Mouse (Mus musculus): ENCODE results near the gene Pigk.
A peak's percentile ranks its signal among the peaks of the same experiment; 100 is the strongest.

Gene Pigk

GRCm38 (mm10) chr3:152709936-152710335 is 4.0 kb upstream of the Pigk start:
- TF ChIP-seq POU5F1 (IDR thresholded peaks at IDR 0.05; ENCODE audit: borderline replicate concordance, low read length) = no peak
- no peak for TF ChIP-seq CTCF (conservative IDR thresholded peaks at IDR 0.05; ENCODE audit: low read length)
- no peak for TF ChIP-seq NANOG (IDR thresholded peaks at IDR 0.05; ENCODE audit: borderline replicate concordance, low read length)
- Histone ChIP-seq H3K9me3 (ENCODE audit: low read length) (no peaks in the 10 kb centered on the region), H3K36me3 (ENCODE audit: insufficient read depth, low read length) (no peaks in the 10 kb centered on the region), H3K4me3 (replicated peaks; ENCODE audit: low read length) (no peak overlapping the region), H3K27me3 (ENCODE audit: insufficient read depth, low read length) (no peaks in the 10 kb centered on the region), H3K4me1 (replicated peaks; ENCODE audit: low read depth, low read length) (peaks cover 5% of the 10 kb centered on the region)

GRCm38 (mm10) chr3:152712957-152713356 is 943 bp upstream of the Pigk start:
- H3K4me1 ChIP-seq (replicated peaks; ENCODE audit: low read depth, low read length) = peaks cover 11% of the 10 kb centered on the region
- no peaks in the 10 kb centered on the region for H3K27me3 ChIP-seq (ENCODE audit: insufficient read depth, low read length)

GRCm38 (mm10) chr3:152721301-152721700 is 7.4 kb downstream of the Pigk start:
- Histone ChIP-seq H3K27me3 (ENCODE audit: insufficient read depth, low read length) (no peaks in the 10 kb centered on the region), H3K9me3 (ENCODE audit: low read length) (no peaks in the 10 kb centered on the region), H3K36me3 (ENCODE audit: insufficient read depth, low read length) (peaks cover 20% of the 10 kb centered on the region), H3K4me3 (replicated peaks; ENCODE audit: low read length) (no peak overlapping the region), H3K4me1 (replicated peaks; ENCODE audit: low read depth, low read length) (peaks cover 4% of the 10 kb centered on the region)
- no peak for TF ChIP-seq NANOG (IDR thresholded peaks at IDR 0.05; ENCODE audit: borderline replicate concordance, low read length)
- peak; percentile 74 for TF ChIP-seq CTCF (conservative IDR thresholded peaks at IDR 0.05; ENCODE audit: low read length)
- no peak for TF ChIP-seq POU5F1 (IDR thresholded peaks at IDR 0.05; ENCODE audit: borderline replicate concordance, low read length)

More at GRCm38 (mm10) chr3:152712957-152713356, 943 bp upstream of the Pigk start:
- Histone ChIP-seq H3K4me3 (replicated peaks; ENCODE audit: low read length) (no peak overlapping the region), H3K9me3 (ENCODE audit: low read length) (no peaks in the 10 kb centered on the region), H3K36me3 (ENCODE audit: insufficient read depth, low read length) (no peaks in the 10 kb centered on the region)
- TF ChIP-seq POU5F1 (IDR thresholded peaks at IDR 0.05; ENCODE audit: borderline replicate concordance, low read length) (no peak), NANOG (IDR thresholded peaks at IDR 0.05; ENCODE audit: borderline replicate concordance, low read length) (no peak), CTCF (conservative IDR thresholded peaks at IDR 0.05; ENCODE audit: low read length) (no peak)

GRCm38 (mm10) chr3:152722836-152723235 is 8.9 kb downstream of the Pigk start:
- TF ChIP-seq CTCF (conservative IDR thresholded peaks at IDR 0.05; ENCODE audit: low read length) (0 out of 2 replicates have a peak, but pooled peaks have one; percentile 3), NANOG (IDR thresholded peaks at IDR 0.05; ENCODE audit: borderline replicate concordance, low read length) (no peak)
- no peaks in the 10 kb centered on the region for H3K27me3 ChIP-seq (ENCODE audit: insufficient read depth, low read length)
- H3K4me3 ChIP-seq (replicated peaks; ENCODE audit: low read length) = no peak overlapping the region
- H3K36me3 ChIP-seq (ENCODE audit: insufficient read depth, low read length) = peaks cover 20% of the 10 kb centered on the region
- H3K9me3 ChIP-seq (ENCODE audit: low read length) = no peaks in the 10 kb centered on the region
- H3K4me1 ChIP-seq (replicated peaks; ENCODE audit: low read depth, low read length) = peaks cover 4% of the 10 kb centered on the region

GRCm38 (mm10) chr3:152724446-152724845 is 10.5 kb downstream of the Pigk start:
- Histone ChIP-seq H3K4me3 (replicated peaks; ENCODE audit: low read length) (no peak overlapping the region), H3K36me3 (ENCODE audit: insufficient read depth, low read length) (peaks cover 19% of the 10 kb centered on the region), H3K4me1 (replicated peaks; ENCODE audit: low read depth, low read length) (peaks cover 4% of the 10 kb centered on the region), H3K9me3 (ENCODE audit: low read length) (no peaks in the 10 kb centered on the region), H3K27me3 (ENCODE audit: insufficient read depth, low read length) (no peaks in the 10 kb centered on the region)
- TF ChIP-seq CTCF (conservative IDR thresholded peaks at IDR 0.05; ENCODE audit: low read length) = no peak
- no peak for TF ChIP-seq POU5F1 (IDR thresholded peaks at IDR 0.05; ENCODE audit: borderline replicate concordance, low read length)
- TF ChIP-seq NANOG (IDR thresholded peaks at IDR 0.05; ENCODE audit: borderline replicate concordance, low read length) = no peak

GRCm38 (mm10) chr3:152728238-152728637 is 14.3 kb downstream of the Pigk start:
- Histone ChIP-seq H3K4me1 (replicated peaks; ENCODE audit: low read depth, low read length) (peaks cover 4% of the 10 kb centered on the region; the same call in 1 of the 2 replicates), H3K27me3 (ENCODE audit: insufficient read depth, low read length) (0 out of 2 replicates have a peak, but pooled peaks cover 2% of the 10 kb centered on the region)
- TF ChIP-seq POU5F1 (IDR thresholded peaks at IDR 0.05; ENCODE audit: borderline replicate concordance, low read length) = no peak
- no peak for TF ChIP-seq NANOG (IDR thresholded peaks at IDR 0.05; ENCODE audit: borderline replicate concordance, low read length)
- no peak for TF ChIP-seq CTCF (conservative IDR thresholded peaks at IDR 0.05; ENCODE audit: low read length)

GRCm38 (mm10) chr3:152733011-152733410 is 19.1 kb downstream of the Pigk start:
- no peaks in the 10 kb centered on the region for H3K9me3 ChIP-seq (ENCODE audit: low read length)
- H3K27me3 ChIP-seq (ENCODE audit: insufficient read depth, low read length) = 0 out of 2 replicates have a peak, but pooled peaks cover 3% of the 10 kb centered on the region

More at GRCm38 (mm10) chr3:152728238-152728637, 14.3 kb downstream of the Pigk start:
- no peak overlapping the region for H3K4me3 ChIP-seq (replicated peaks; ENCODE audit: low read length)
- H3K9me3 ChIP-seq (ENCODE audit: low read length) = no peaks in the 10 kb centered on the region
- H3K36me3 ChIP-seq (ENCODE audit: insufficient read depth, low read length) = peaks cover 14% of the 10 kb centered on the region

GRCm38 (mm10) chr3:152733513-152733912 is 19.6 kb downstream of the Pigk start:
- Histone ChIP-seq H3K9me3 (ENCODE audit: low read length) (no peaks in the 10 kb centered on the region), H3K36me3 (ENCODE audit: insufficient read depth, low read length) (peaks cover 7% of the 10 kb centered on the region; the same call in 1 of the 2 replicates), H3K4me3 (replicated peaks; ENCODE audit: low read length) (no peak overlapping the region), H3K27me3 (ENCODE audit: insufficient read depth, low read length) (0 out of 2 replicates have a peak, but pooled peaks cover 7% of the 10 kb centered on the region), H3K4me1 (replicated peaks; ENCODE audit: low read depth, low read length) (peaks cover 26% of the 10 kb centered on the region)
- TF ChIP-seq NANOG (IDR thresholded peaks at IDR 0.05; ENCODE audit: borderline replicate concordance, low read length) (no peak), POU5F1 (IDR thresholded peaks at IDR 0.05; ENCODE audit: borderline replicate concordance, low read length) (no peak), CTCF (conservative IDR thresholded peaks at IDR 0.05; ENCODE audit: low read length) (no peak)

More at GRCm38 (mm10) chr3:152733011-152733410, 19.1 kb downstream of the Pigk start:
- Histone ChIP-seq H3K36me3 (ENCODE audit: insufficient read depth, low read length) (peaks cover 5% of the 10 kb centered on the region; the same call in 1 of the 2 replicates), H3K4me1 (replicated peaks; ENCODE audit: low read depth, low read length) (peaks cover 26% of the 10 kb centered on the region), H3K4me3 (replicated peaks; ENCODE audit: low read length) (no peak overlapping the region)
- TF ChIP-seq POU5F1 (IDR thresholded peaks at IDR 0.05; ENCODE audit: borderline replicate concordance, low read length) = no peak
- TF ChIP-seq CTCF (conservative IDR thresholded peaks at IDR 0.05; ENCODE audit: low read length) = no peak
- TF ChIP-seq NANOG (IDR thresholded peaks at IDR 0.05; ENCODE audit: borderline replicate concordance, low read length) = no peak

- Histone ChIP-seq H3K9me3 (ENCODE audit: low read length) (no peaks in the 10 kb centered on the region), H3K27me3 (ENCODE audit: insufficient read depth, low read length) (0 out of 2 replicates have a peak, but pooled peaks cover 7% of the 10 kb centered on the region), H3K36me3 (ENCODE audit: insufficient read depth, low read length) (peaks cover 10% of the 10 kb centered on the region; the same call in 1 of the 2 replicates), H3K4me3 (replicated peaks; ENCODE audit: low read length) (no peak overlapping the region), H3K4me1 (replicated peaks; ENCODE audit: low read depth, low read length) (peaks cover 26% of the 10 kb centered on the region)
- TF ChIP-seq POU5F1 (IDR thresholded peaks at IDR 0.05; ENCODE audit: borderline replicate concordance, low read length) (no peak), CTCF (conservative IDR thresholded peaks at IDR 0.05; ENCODE audit: low read length) (no peak), NANOG (IDR thresholded peaks at IDR 0.05; ENCODE audit: borderline replicate concordance, low read length) (no peak)
These were observed 20.2 kb downstream of the Pigk start for GRCm38 (mm10) chr3:152734100-152734499.
